9 mouse cellular contexts compared by ENCODE assay signal in the genomic region with DNA sequence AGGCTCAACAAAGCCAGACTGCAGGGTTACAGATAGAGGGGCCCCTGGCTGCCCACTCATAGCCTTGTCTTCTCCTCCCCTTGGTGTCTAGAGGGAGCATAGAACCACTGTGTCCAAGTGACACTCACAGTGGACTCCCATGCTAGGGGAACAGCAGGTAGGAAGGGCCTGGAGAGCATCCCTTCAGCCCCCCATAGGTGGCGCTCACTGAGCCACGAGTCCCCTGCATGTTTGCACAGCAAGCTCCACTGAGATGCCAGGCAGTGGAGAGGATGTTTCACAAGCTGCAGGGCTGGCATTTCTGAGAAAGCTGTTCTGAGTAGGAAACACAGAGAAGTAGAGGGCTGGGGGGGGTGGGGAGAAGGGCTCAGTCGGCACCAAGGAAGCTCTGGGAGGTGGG. TPM values are rescaled to one million over a fixed set of nuclear protein-coding genes. Genes with fewer than 3 reads are reported as not detected.
DNase-seq lines count a peak whose midpoint lies in the region; ATAC-seq and TF ChIP-seq lines count a peak whose summit lies in the region.
"Had no signal": no experiment of that assay in that cellular context is flagged by ENCODE, and none has a peak within 500 bp of the region (broad histone marks: within the 10 kb centered on the region; RNA-seq: fewer than 3 reads in every experiment).

No protein-coding gene starts in this region.

- no peak for ATAC-seq in erythroid progenitor cell, adult 5-6 weeks (replicated peaks; ENCODE audit: low FRiP score, poor library complexity, severe bottlenecking)

- peak overlapping the region; percentile 78; the same call in 1 of the 2 replicates for H3K27ac ChIP-seq in ES-E14 (ENCODE audit: insufficient read depth, low read depth, low read length, poor library complexity, severe bottlenecking)
- peak overlapping the region; percentile 12; the same call in 1 of the 2 replicates for H3K27ac ChIP-seq in macrophage
- H3K27ac ChIP-seq: limb, embryonic 12.5 days had no signal

- intact Hi-C loops in heart, postnatal 14 days (cut with DNase I), result no loop called here

- peaks cover 10 to 21% of the 10 kb centered on the region in 2 experiments for H3K4me1 ChIP-seq in ES-E14 (ENCODE audit: control insufficient read depth in 2 of 2, insufficient read depth in 2 of 2, low read length in 2 of 2, poor library complexity in 1 of 2)
- H3K4me1 ChIP-seq: limb, embryonic 12.5 days had no signal

- H3K9ac ChIP-seq in ES-E14 (ENCODE audit: insufficient read depth, low read depth, low read length, poor library complexity, severe bottlenecking), result no peak overlapping the region; the same call in 1 of the 2 replicates
- H3K9ac ChIP-seq: limb, embryonic 12.5 days had no signal

- peak; percentile 84 to 89 for DNase-seq in B cell, adult 2 months
- peak; percentile 72 for DNase-seq in ES-E14 (ENCODE audit: low read depth, low spot score)
- DNase-seq in embryo, embryonic 10 days (ENCODE audit: low spot score), result peak; percentile 67
- peak; percentile 79 to 80 for DNase-seq in heart, postnatal 14 days
- DNase-seq in layer of hippocampus, adult 9-11 months, result peak; percentile 79
- peak; percentile 59 for DNase-seq in right cerebral cortex, postnatal 4 days

- no peaks in the 10 kb centered on the region; the same call in 1 of the 2 replicates for H3K36me3 ChIP-seq in ES-E14 (ENCODE audit: control insufficient read depth, insufficient read depth, low read length, poor library complexity, severe bottlenecking)
- H3K36me3 ChIP-seq in macrophage (ENCODE audit: inconsistent target), result no peaks in the 10 kb centered on the region
- H3K36me3 ChIP-seq: limb, embryonic 12.5 days had no signal

- H3K9me3 ChIP-seq in ES-E14 (ENCODE audit: control insufficient read depth, insufficient read depth, low read depth, low read length), result no peaks in the 10 kb centered on the region
- H3K9me3 ChIP-seq: limb, embryonic 12.5 days had no signal

- 4% methylated on average over 3 of the region's 3 CpGs for WGBS in macrophage (ENCODE audit: missing documents)

- no peak overlapping the region for H3K4me3 ChIP-seq in ES-E14 (ENCODE audit: insufficient read depth in 1 of 2, low read depth in 1 of 2, low read length in 2 of 2, poor library complexity in 1 of 2, severe bottlenecking in 1 of 2)
- no peak overlapping the region for H3K4me3 ChIP-seq in macrophage (ENCODE audit: inconsistent target)
- H3K4me3 ChIP-seq: limb, embryonic 12.5 days had no signal

- no peaks in the 10 kb centered on the region for H3K79me2 ChIP-seq in macrophage (ENCODE audit: inconsistent target)

- in situ Hi-C loops in ES-E14 (cut with MboI; ENCODE audit: low sequenced_read_pairs in 2 of 2, unreplicated experiment in 2 of 2), result no loop called here

TF ChIP-seq in ES-E14, 5 proteins besides CTCF, POLR2A, EP300 and RAD21:
- no peak for TF ChIP-seq MAFK (IDR thresholded peaks at IDR 0.05; ENCODE audit: insufficient read depth, low read depth, low read length)
- TF ChIP-seq HCFC1 (IDR thresholded peaks at IDR 0.05; ENCODE audit: borderline replicate concordance, insufficient read depth, low read length), result no peak
- no peak for TF ChIP-seq ZC3H11A (IDR thresholded peaks at IDR 0.05; ENCODE audit: borderline replicate concordance, low read depth, low read length)
- no peak for TF ChIP-seq ZNF384 (IDR thresholded peaks at IDR 0.05; ENCODE audit: low read depth, low read length)
- TF ChIP-seq CHD2 (IDR thresholded peaks at IDR 0.05; ENCODE audit: low read depth, low read length), result no peak
TF ChIP-seq in ES-E14: peak in this region for 0.

RNA-seq across cellular contexts. Expression of a gene that starts 32.5 kb away (rescaled TPM):
- total RNA-seq in ES-E14 (2012; rRNA removed), result 15.9 and 21.2 TPM in 2 replicates
- total RNA-seq in heart, postnatal 14 days (2021), result 10 to 100 TPM; 53.2 to 53.4 TPM
- 10 to 100 TPM; 43.3 to 86.7 (median 64.3) TPM for total RNA-seq in macrophage (2018; cell fraction: chromatin; rRNA removed)
- 10 to 100 TPM; 37.3 to 55.1 (median 46.4) TPM for total RNA-seq in macrophage (2018; cell fraction: cytosol; rRNA removed)
- total RNA-seq in macrophage (2018; cell fraction: nucleus; rRNA removed), result 10 to 100 TPM; 37.9 to 68.9 (median 48.9) TPM
- 43.7 to 76.1 TPM (median 50.7 TPM) in 3 replicates for polyA plus RNA-seq in macrophage (2018)
- 52.8 and 56.6 TPM in 2 replicates for total RNA-seq in erythroid progenitor cell, adult 5-6 weeks (2015; ENCODE audit: low replicate concordance)
- total RNA-seq in erythroid progenitor cell, adult 5-6 weeks (2017; ENCODE audit: low replicate concordance), result 27.6 and 47.7 TPM in 2 replicates

RNA-seq across cellular contexts. Expression of a gene that starts 32.7 kb away (rescaled TPM):
- 13.0 and 21.2 TPM in 2 replicates for total RNA-seq in ES-E14 (2012; rRNA removed)
- 1 to 10 TPM; 9.7 TPM for total RNA-seq in heart, postnatal 14 days (2021)
- 1 to 10 TPM in 4 of 26 experiments, under 1 TPM in 3, not detected in 19; 0.82 to 1.6 (median 1.3) TPM for total RNA-seq in macrophage (2018; cell fraction: chromatin; rRNA removed)
- 1 to 10 TPM; 1.2 to 3.9 (median 2.3) TPM for total RNA-seq in macrophage (2018; cell fraction: cytosol; rRNA removed)
- total RNA-seq in macrophage (2018; cell fraction: nucleus; rRNA removed), result 1 to 10 TPM in 10 of 26 experiments, under 1 TPM in 8, not detected in 8; 0.70 to 2.0 (median 1.1) TPM
- polyA plus RNA-seq in macrophage (2018), result 1.1 to 6.6 TPM (median 2.6 TPM) in 3 replicates
- 32.8 and 36.5 TPM in 2 replicates for total RNA-seq in erythroid progenitor cell, adult 5-6 weeks (2015; ENCODE audit: low replicate concordance)
- 19.9 and 23.5 TPM in 2 replicates for total RNA-seq in erythroid progenitor cell, adult 5-6 weeks (2017; ENCODE audit: low replicate concordance)

RNA-seq across cellular contexts. Expression of a gene that starts 46.5 kb away (rescaled TPM):
- total RNA-seq in ES-E14 (2012; rRNA removed), result 55.0 and 58.5 TPM in 2 replicates
- 100 to 1,000 TPM; 113 to 115 TPM for total RNA-seq in heart, postnatal 14 days (2021)
- 10 to 100 TPM in 16 of 26 experiments, 1 to 10 TPM in 10; 4.1 to 68.4 (median 11.7) TPM for total RNA-seq in macrophage (2018; cell fraction: chromatin; rRNA removed)
- 10 to 100 TPM in 25 of 26 experiments, 1 to 10 TPM in 1; 7.5 to 87.4 (median 24.8) TPM for total RNA-seq in macrophage (2018; cell fraction: cytosol; rRNA removed)
- total RNA-seq in macrophage (2018; cell fraction: nucleus; rRNA removed), result 10 to 100 TPM; 12.5 to 98.5 (median 28.2) TPM
- polyA plus RNA-seq in macrophage (2018), result 3.1 to 17.3 TPM (median 5.7 TPM) in 3 replicates
- total RNA-seq in erythroid progenitor cell, adult 5-6 weeks (2015; ENCODE audit: low replicate concordance), result 5.4 and 13.3 TPM in 2 replicates
- 2.9 and 5.5 TPM in 2 replicates for total RNA-seq in erythroid progenitor cell, adult 5-6 weeks (2017; ENCODE audit: low replicate concordance)

RNA-seq across cellular contexts. Expression of a gene that starts 52.8 kb away (rescaled TPM):
- 28.2 and 41.6 TPM in 2 replicates for total RNA-seq in ES-E14 (2012; rRNA removed)
- 10 to 100 TPM; 21.4 to 24.4 TPM for total RNA-seq in heart, postnatal 14 days (2021)
- total RNA-seq in macrophage (2018; cell fraction: chromatin; rRNA removed), result 10 to 100 TPM; 14.7 to 41.6 (median 26.0) TPM
- total RNA-seq in macrophage (2018; cell fraction: cytosol; rRNA removed), result 10 to 100 TPM; 50.2 to 73.9 (median 58.4) TPM
- 10 to 100 TPM; 21.7 to 63.1 (median 34.0) TPM for total RNA-seq in macrophage (2018; cell fraction: nucleus; rRNA removed)
- polyA plus RNA-seq in macrophage (2018), result 53.0 to 65.8 TPM (median 59.4 TPM) in 3 replicates
- total RNA-seq in erythroid progenitor cell, adult 5-6 weeks (2015; ENCODE audit: low replicate concordance), result 20.1 and 42.5 TPM in 2 replicates
- 25.3 and 30.5 TPM in 2 replicates for total RNA-seq in erythroid progenitor cell, adult 5-6 weeks (2017; ENCODE audit: low replicate concordance)

RNA-seq across cellular contexts. Expression of a gene that starts 58.9 kb away (rescaled TPM):
- not detected in 2 replicates for total RNA-seq in ES-E14 (2012; rRNA removed)
- not detected for total RNA-seq in heart, postnatal 14 days (2021)
- total RNA-seq in macrophage (2018; cell fraction: chromatin; rRNA removed), result not detected
- not detected for total RNA-seq in macrophage (2018; cell fraction: cytosol; rRNA removed)
- total RNA-seq in macrophage (2018; cell fraction: nucleus; rRNA removed), result not detected
- polyA plus RNA-seq in macrophage (2018), result not detected in 3 replicates
- not detected in 2 replicates for total RNA-seq in erythroid progenitor cell, adult 5-6 weeks (2015; ENCODE audit: low replicate concordance)
- total RNA-seq in erythroid progenitor cell, adult 5-6 weeks (2017; ENCODE audit: low replicate concordance), result not detected in 2 replicates
- polyA plus RNA-seq: limb, embryonic 12.5 days had no signal
